Mouse (Mus musculus) megakaryocyte, adult 5-6 weeks (primary cell): Measurements from ENCODE around the gene Prdx6. TPM values are rescaled to one million over a fixed set of nuclear protein-coding genes. Genes with fewer than 3 reads are reported as not detected.

Experiments
- total RNA-seq, 2 experiments: library from RNA; stranded (forward) in 1 of 2; stranded (reverse) in 1 of 2; fragments of 153-499, 151-499 nt in 1 of 2; fragments of 221-1000, 200-1000 nt in 1 of 2; gene quantifications; 2 replicates each; pipeline versions ENCODE4 v1.2.3 to v1.2.4; 2015 to 2017

Gene Prdx6
- total RNA-seq, 2 experiments from 2014 or later: 201 to 226 TPM

Other genes with a start within 250 kb of the Prdx6 start
- 5.2 and 5.8 TPM in 2 replicates for gene Zbtb37, start 216.4 kb downstream of the Prdx6 start, total RNA-seq (2015)
- gene Zbtb37, start 216.4 kb downstream of the Prdx6 start, total RNA-seq (2017): 7.0 TPM in 2 replicates
- gene Dars2, start 180.6 kb downstream of the Prdx6 start, total RNA-seq (2015): 18.3 and 20.9 TPM in 2 replicates
- gene Dars2, start 180.6 kb downstream of the Prdx6 start, total RNA-seq (2017): 12.8 and 15.3 TPM in 2 replicates
- 42.7 and 56.4 TPM in 2 replicates for gene Cenpl, start 180.5 kb downstream of the Prdx6 start, total RNA-seq (2015)
- 7.7 and 13.0 TPM in 2 replicates for gene Cenpl, start 180.5 kb downstream of the Prdx6 start, total RNA-seq (2017)
- gene Klhl20, start 119.7 kb downstream of the Prdx6 start, total RNA-seq (2015): 28.1 and 30.4 TPM in 2 replicates
- 20.3 and 23.0 TPM in 2 replicates for gene Klhl20, start 119.7 kb downstream of the Prdx6 start, total RNA-seq (2017)
- not detected in 2 replicates for gene Ankrd45, start 108.5 kb downstream of the Prdx6 start, total RNA-seq (2015)
- gene Ankrd45, start 108.5 kb downstream of the Prdx6 start, total RNA-seq (2017): not detected in 2 replicates
- gene Tex50, start 91.9 kb downstream of the Prdx6 start, total RNA-seq (2015): not detected in 2 replicates
- gene Tex50, start 91.9 kb downstream of the Prdx6 start, total RNA-seq (2017): not detected in 2 replicates
- gene Tnfsf4, start 144.2 kb upstream of the Prdx6 start, total RNA-seq (2015): not detected in 2 replicates
- not detected in 2 replicates for gene Tnfsf4, start 144.2 kb upstream of the Prdx6 start, total RNA-seq (2017)
- not detected in 2 replicates for gene Tnfsf18, start 243.4 kb upstream of the Prdx6 start, total RNA-seq (2015)
- gene Tnfsf18, start 243.4 kb upstream of the Prdx6 start, total RNA-seq (2017): not detected in 2 replicates